Mouse (Mus musculus) CH12.LX (cell line): ENCODE data around the gene Chd9. TPM values are rescaled to one million over a fixed set of nuclear protein-coding genes. Genes with fewer than 3 reads are reported as not detected.

Experiments used
- DNase-seq: peaks from one replicate; pipeline ENCODE4 v3.0.0-alpha.2; 2013; ENCODE audit errors: extremely low read depth
- H3K27ac ChIP-seq: 2 replicates; pipeline ENCODE4 v1.5.1; 2012; ENCODE audit warnings: low read depth, mild to moderate bottlenecking, control low read depth, moderate library complexity; ENCODE audit not compliant: insufficient read depth
- H3K27me3 ChIP-seq: replicated peaks from 2 replicates; pipeline ENCODE3; 2012; ENCODE audit warnings: inconsistent platforms
- H3K36me3 ChIP-seq, 2 experiments: replicated peaks in 1 of 2; 2 replicates each; pipeline versions ENCODE3 to v1.6.1; 2012; ENCODE audit warnings: inconsistent platforms in 1 of 2, low read length in 1 of 2, mild to moderate bottlenecking in 1 of 2, mixed read lengths in 1 of 2, moderate library complexity in 1 of 2; ENCODE audit not compliant: control insufficient read depth in 1 of 2, insufficient read depth in 1 of 2
- H3K4me1 ChIP-seq, 2 experiments: 2 replicates each; pipeline ENCODE4 v1.6.1; 2012; ENCODE audit warnings: inconsistent platforms in 1 of 2, moderate library complexity in 1 of 2; ENCODE audit not compliant: insufficient read depth in 2 of 2, control insufficient read depth in 1 of 2
- H3K4me2 ChIP-seq: 2 replicates; pipeline ENCODE4 v1.6.1; 2012; ENCODE audit warnings: low read depth, mild to moderate bottlenecking, control low read depth; ENCODE audit not compliant: poor library complexity, insufficient read depth, severe bottlenecking
- H3K4me3 ChIP-seq, 3 experiments: fragments of 150-350 bp in 1 of 3; sonication (generic) in 1 of 3; replicated peaks in 1 of 3; 2 replicates each; pipeline versions ENCODE3 to v1.5.1; 2011 to 2012; ENCODE audit warnings: low read depth in 2 of 3, low read length in 2 of 3, mild to moderate bottlenecking in 2 of 3, moderate library complexity in 2 of 3, control low read depth in 1 of 3, improper control_type of control experiment in 1 of 3, inconsistent platforms in 1 of 3, mixed read lengths in 1 of 3; ENCODE audit not compliant: poor library complexity in 1 of 3
- H3K79me2 ChIP-seq: replicated peaks from 2 replicates; pipeline ENCODE4 v1.6.1; 2012; ENCODE audit warnings: mild to moderate bottlenecking, moderate library complexity; ENCODE audit not compliant: control insufficient read depth, poor library complexity, insufficient read depth, severe bottlenecking; ENCODE audit errors: extremely low read depth
- H3K9ac ChIP-seq: 2 replicates; pipeline ENCODE4 v1.6.1; 2012; ENCODE audit warnings: low read depth, mild to moderate bottlenecking, control low read depth, moderate library complexity; ENCODE audit not compliant: insufficient read depth
- H3K9me3 ChIP-seq: replicated peaks from 2 replicates; pipeline ENCODE3; 2012; ENCODE audit warnings: low read length, inconsistent platforms, mixed read lengths
- BHLHE40 ChIP-seq: IDR thresholded peaks from 2 replicates; pipeline ENCODE4 v1.6.1; 2011; ENCODE audit warnings: mild to moderate bottlenecking, low read depth, low read length, improper control_type of control experiment
- CHD2 ChIP-seq: IDR thresholded peaks from 2 replicates; pipeline ENCODE4 v1.6.1; 2011; ENCODE audit warnings: low read length, improper control_type of control experiment
- CTCF ChIP-seq, 2 experiments: IDR thresholded peaks in 1 of 2; conservative IDR thresholded peaks in 1 of 2; 2 replicates each; pipeline ENCODE4 v1.5.1; 2011 to 2012; ENCODE audit warnings: low read depth in 2 of 2, low read length in 2 of 2, improper control_type of control experiment in 1 of 2, inconsistent platforms in 1 of 2, mild to moderate bottlenecking in 1 of 2, moderate library complexity in 1 of 2
- E2F4 ChIP-seq: IDR thresholded peaks from 2 replicates; pipeline ENCODE4 v1.6.1; 2011; ENCODE audit warnings: low read depth, low read length, improper control_type of control experiment; ENCODE audit not compliant: insufficient replicate concordance
- ELF1 ChIP-seq: IDR thresholded peaks from 2 replicates; pipeline ENCODE4 v1.6.1; 2014; ENCODE audit warnings: low read depth, mild to moderate bottlenecking, inconsistent platforms, low read length, improper control_type of control experiment
- EP300 ChIP-seq: IDR thresholded peaks from 2 replicates; pipeline ENCODE4 v1.6.1; 2011; ENCODE audit warnings: low read length, improper control_type of control experiment
- ETS1 ChIP-seq: conservative IDR thresholded peaks from 2 replicates; pipeline ENCODE4 v1.6.1; 2012; ENCODE audit warnings: low read depth, mild to moderate bottlenecking, inconsistent platforms, low read length, improper control_type of control experiment, moderate library complexity
- GABPA ChIP-seq: IDR thresholded peaks from 2 replicates; pipeline ENCODE4 v1.6.1; 2012; ENCODE audit warnings: low read depth, low read length, improper control_type of control experiment, inconsistent platforms; ENCODE audit not compliant: insufficient replicate concordance
- HCFC1 ChIP-seq: IDR thresholded peaks from 2 replicates; pipeline ENCODE4 v1.6.1; 2012; ENCODE audit warnings: low read depth, mild to moderate bottlenecking, inconsistent platforms, low read length, improper control_type of control experiment
- JUN ChIP-seq: IDR thresholded peaks from 2 replicates; pipeline ENCODE4 v1.6.1; 2011; ENCODE audit warnings: low read depth, mild to moderate bottlenecking, low read length, improper control_type of control experiment, moderate library complexity; ENCODE audit not compliant: insufficient read depth
- MAFK ChIP-seq: IDR thresholded peaks from 2 replicates; pipeline ENCODE4 v1.6.1; 2011; ENCODE audit warnings: low read length, improper control_type of control experiment; ENCODE audit not compliant: insufficient replicate concordance
- MAX ChIP-seq: IDR thresholded peaks from 2 replicates; pipeline ENCODE4 v1.6.1; 2011; ENCODE audit warnings: low read length, improper control_type of control experiment
- MEF2A ChIP-seq: IDR thresholded peaks from 2 replicates; pipeline ENCODE4 v1.6.1; 2014; ENCODE audit warnings: low read depth, mild to moderate bottlenecking, inconsistent platforms, low read length, improper control_type of control experiment, borderline replicate concordance
- NELFE ChIP-seq: IDR thresholded peaks from 2 replicates; pipeline ENCODE4 v1.6.1; 2011; ENCODE audit warnings: low read depth, low read length, improper control_type of control experiment
- POLR2A ChIP-seq: IDR thresholded peaks from 2 replicates; pipeline ENCODE4 v1.6.1; 2011; ENCODE audit warnings: low read depth, mild to moderate bottlenecking, improper control_type of control experiment, low read length
- RAD21 ChIP-seq: IDR thresholded peaks from 2 replicates; pipeline ENCODE4 v1.6.1; 2011; ENCODE audit warnings: low read depth, mild to moderate bottlenecking, low read length, improper control_type of control experiment, moderate library complexity
- RCOR1 ChIP-seq: conservative IDR thresholded peaks from 2 replicates; pipeline ENCODE4 v1.6.1; 2012; ENCODE audit warnings: low read depth, mild to moderate bottlenecking, inconsistent platforms, low read length, improper control_type of control experiment
- SIN3A ChIP-seq: IDR thresholded peaks from 2 replicates; pipeline ENCODE4 v1.6.1; 2012; ENCODE audit warnings: low read length, improper control_type of control experiment, inconsistent platforms
- SMC3 ChIP-seq: IDR thresholded peaks from 2 replicates; pipeline ENCODE4 v1.6.1; 2011; ENCODE audit warnings: low read depth, low read length, improper control_type of control experiment
- TCF12 ChIP-seq: IDR thresholded peaks from 2 replicates; pipeline ENCODE4 v1.6.1; 2014; ENCODE audit warnings: low read depth, mild to moderate bottlenecking, inconsistent platforms, low read length, improper control_type of control experiment
- USF1 ChIP-seq: IDR thresholded peaks from 2 replicates; pipeline ENCODE4 v1.6.1; 2014; ENCODE audit warnings: low read depth, mild to moderate bottlenecking, inconsistent platforms, low read length, improper control_type of control experiment
- USF2 ChIP-seq: conservative IDR thresholded peaks from 2 replicates; pipeline ENCODE4 v1.6.1; 2011; ENCODE audit warnings: low read depth, low read length, improper control_type of control experiment
- ZC3H11A ChIP-seq: IDR thresholded peaks from 2 replicates; pipeline ENCODE4 v1.6.1; 2012; ENCODE audit warnings: low read depth, mild to moderate bottlenecking, inconsistent platforms, low read length, improper control_type of control experiment
- ZKSCAN1 ChIP-seq: IDR thresholded peaks from 2 replicates; pipeline ENCODE4 v1.6.1; 2012; ENCODE audit warnings: low read depth, inconsistent platforms, low read length, improper control_type of control experiment, borderline replicate concordance
- ZMIZ1 ChIP-seq: IDR thresholded peaks from 2 replicates; pipeline ENCODE4 v1.6.1; 2012; ENCODE audit warnings: low read depth, mild to moderate bottlenecking, inconsistent platforms, low read length, improper control_type of control experiment
- dilution Hi-C: fragments of 300-500 bp; cut with MboI; formaldehyde crosslinking; loops from 2 replicates; pipeline ENCODE4 v1.14.3; 2020; ENCODE audit warnings: low sequenced_read_pairs; ENCODE audit not compliant: extremely low pct_unique_long_range_greater_than_20kb, extremely low pct_ligation_motif_present
- in situ Hi-C: fragments of 300-500 bp; cut with MboI; formaldehyde crosslinking; loops from 3 replicates; pipeline ENCODE4 v1.14.3; 2019; ENCODE audit warnings: low sequenced_read_pairs, low pct_ligation_motif_present, low pct_unique_long_range_greater_than_20kb, mixed read lengths
- polyA plus RNA-seq: library from polyadenylated mRNA; unstranded; fragments of >175 nt; gene quantifications from 2 replicates; pipeline ENCODE4 v1.2.1, GENCODE M21; 2012; ENCODE audit warnings: low read depth; ENCODE audit not compliant: insufficient read length
- total RNA-seq, 2 experiments: library from RNA; depleted of rRNA; stranded (reverse); fragments of 300-350 nt in 1 of 2; fragments of >200 nt in 1 of 2; gene quantifications; 2 replicates each; pipeline ENCODE4 v1.2.3; 2012 to 2014

Chd9 gene
- total and polyA plus RNA-seq, 3 experiments, result 12.7 to 188 (median 15.1) TPM

GRCm38 (mm10) chr8:91046370-91046769 lies 218.2 kb downstream of the Chd9 start:
- no peak overlapping the region for H3K4me2 ChIP-seq
- H3K9ac ChIP-seq, result no peak overlapping the region
- no peak overlapping the region for H3K4me3 ChIP-seq
- in situ Hi-C loops (no loop called here), dilution Hi-C loops (no loop called here)
- H3K9me3 ChIP-seq, result no peaks in the 10 kb centered on the region
- no peak overlapping the region for H3K27ac ChIP-seq
- TF ChIP-seq ZC3H11A, result no peak
- TF ChIP-seq RAD21, result no peak
- no peak for TF ChIP-seq EP300
- TF ChIP-seq GABPA, result no peak
- TF ChIP-seq MAX, result no peak
- no peak for TF ChIP-seq RCOR1
- TF ChIP-seq E2F4, result no peak
- TF ChIP-seq USF2, result no peak
- no peak for TF ChIP-seq CHD2
- no peak for TF ChIP-seq NELFE
- TF ChIP-seq SMC3, result no peak
- TF ChIP-seq MEF2A, result no peak
- TF ChIP-seq JUN, result no peak
- no peak for TF ChIP-seq CTCF (conservative IDR thresholded peaks at IDR 0.05 in 1 of 2, IDR thresholded peaks at IDR 0.05 in 1 of 2; ENCODE audit: low read depth in 2 of 2, low read length in 2 of 2)
- no peak for TF ChIP-seq HCFC1
- TF ChIP-seq ETS1, result no peak
- no peaks in the 10 kb centered on the region for H3K79me2 ChIP-seq
- no peaks in the 10 kb centered on the region for H3K27me3 ChIP-seq
- peaks cover 58 to 77% of the 10 kb centered on the region in 2 experiments for H3K36me3 ChIP-seq
- peaks cover 0 to 3% of the 10 kb centered on the region in 2 experiments; a peak in 1 of 4 replicates for H3K4me1 ChIP-seq
- no peak for DNase-seq

GRCm38 (mm10) chr8:91051037-91051436 lies 222.9 kb downstream of the Chd9 start:
- H3K36me3 ChIP-seq, result peaks cover 34 to 66% of the 10 kb centered on the region in 2 experiments
- no peak overlapping the region for H3K27ac ChIP-seq
- in situ Hi-C loops (no loop called here), dilution Hi-C loops (no loop called here)
- H3K9ac ChIP-seq, result no peak overlapping the region
- no peaks in the 10 kb centered on the region for H3K79me2 ChIP-seq
- H3K4me2 ChIP-seq, result no peak overlapping the region
- TF ChIP-seq CHD2 (no peak), ELF1 (no peak), MAFK (no peak), MAX (no peak), USF1 (no peak), RAD21 (no peak), HCFC1 (no peak), SIN3A (no peak), ZMIZ1 (no peak), ZKSCAN1 (no peak), POLR2A (no peak), USF2 (no peak), TCF12 (no peak), BHLHE40 (no peak), SMC3 (no peak)
- TF ChIP-seq, all 38 proteins: peak for 0
- no peaks in the 10 kb centered on the region for H3K27me3 ChIP-seq
- no peaks in the 10 kb centered on the region for H3K9me3 ChIP-seq
- H3K4me3 ChIP-seq, result no peak overlapping the region
- H3K4me1 ChIP-seq, result peaks cover 0 to 3% of the 10 kb centered on the region in 2 experiments; a peak in 1 of 4 replicates
- DNase-seq, result no peak
